Mouse (Mus musculus): ENCODE measurements around the gene Olfr746. TPM values are rescaled to one million over a fixed set of nuclear protein-coding genes. Genes with fewer than 3 reads are reported as not detected.

Gene Olfr746
- polyA plus RNA-seq (2014; fragmentation: Nextera tagmentation; extraction: Ambion mirVana): not detected in 2 replicates

- H3K27ac ChIP-seq (replicated peaks in 1 of 2; ENCODE audit: control insufficient read depth in 1 of 2, insufficient read depth in 1 of 2, low read depth in 2 of 2, low read length in 2 of 2): no peak within 1 kb of the TSS
- H3K4me1 ChIP-seq (ENCODE audit: control insufficient read depth in 2 of 2, insufficient read depth in 2 of 2, low read length in 2 of 2): no peaks in the 10 kb centered on the region
- no peaks in the 10 kb centered on the region for H3K36me3 ChIP-seq (ENCODE audit: control insufficient read depth, insufficient read depth, low read length)
- H3K9ac ChIP-seq (ENCODE audit: low read length): no peak within 1 kb of the TSS
- H3K4me2 ChIP-seq (ENCODE audit: low read length): no peak within 1 kb of the TSS
- no peak for ATAC-seq (ENCODE audit: insufficient number of reproducible peaks, insufficient read depth, low FRiP score, low read depth)
- no peak within 1 kb of the TSS for H3K4me3 ChIP-seq (ENCODE audit: control insufficient read depth in 1 of 2, insufficient read depth in 1 of 2, low read depth in 1 of 2, low read length in 2 of 2)
- H3K9me3 ChIP-seq (ENCODE audit: control insufficient read depth, low read length): no peaks in the 10 kb centered on the region
- H3K27me3 ChIP-seq (ENCODE audit: control insufficient read depth, insufficient read depth, low read length): no peaks in the 10 kb centered on the region
These were observed at the start of gene Olfr746 for GRCm38 (mm10) chr14:50646783-50647182. Gene Olfr746 (plus strand): TSS chr14:50647083.

- H3K4me2 ChIP-seq (ENCODE audit: low read length): no peak within 1 kb of the TSS
- no peak within 1 kb of the TSS for H3K27ac ChIP-seq (replicated peaks in 1 of 2; ENCODE audit: control insufficient read depth in 1 of 2, insufficient read depth in 1 of 2, low read depth in 2 of 2, low read length in 2 of 2)
- H3K9me3 ChIP-seq (ENCODE audit: control insufficient read depth, low read length): no peaks in the 10 kb centered on the region
- H3K27me3 ChIP-seq (ENCODE audit: control insufficient read depth, insufficient read depth, low read length): no peaks in the 10 kb centered on the region
- 77% methylated on average over 2 of the region's 2 CpGs for WGBS
- H3K4me3 ChIP-seq (ENCODE audit: control insufficient read depth in 1 of 2, insufficient read depth in 1 of 2, low read depth in 1 of 2, low read length in 2 of 2): no peak within 1 kb of the TSS
- H3K36me3 ChIP-seq (ENCODE audit: control insufficient read depth, insufficient read depth, low read length): no peaks in the 10 kb centered on the region
- no peak within 1 kb of the TSS for H3K9ac ChIP-seq (ENCODE audit: low read length)
- no peak for ATAC-seq (ENCODE audit: insufficient number of reproducible peaks, insufficient read depth, low FRiP score, low read depth)
- no peaks in the 10 kb centered on the region for H3K4me1 ChIP-seq (ENCODE audit: control insufficient read depth in 2 of 2, insufficient read depth in 2 of 2, low read length in 2 of 2)
These were observed 32.3 kb upstream of the Olfr746 start, which contains the start of gene Olfr744 for GRCm38 (mm10) chr14:50614579-50614978. Gene Olfr744 (plus strand): TSS chr14:50614879.

- Histone ChIP-seq H3K36me3 (ENCODE audit: control insufficient read depth, insufficient read depth, low read length) (no peaks in the 10 kb centered on the region), H3K27me3 (ENCODE audit: control insufficient read depth, insufficient read depth, low read length) (no peaks in the 10 kb centered on the region), H3K4me2 (ENCODE audit: low read length) (no peak within 1 kb of the TSS), H3K9me3 (ENCODE audit: control insufficient read depth, low read length) (peaks cover 3% of the 10 kb centered on the region; the same call in 1 of the 2 replicates), H3K27ac (replicated peaks in 1 of 2; ENCODE audit: control insufficient read depth in 1 of 2, insufficient read depth in 1 of 2, low read depth in 2 of 2, low read length in 2 of 2) (no peak within 1 kb of the TSS), H3K9ac (ENCODE audit: low read length) (no peak within 1 kb of the TSS), H3K4me3 (ENCODE audit: control insufficient read depth in 1 of 2, insufficient read depth in 1 of 2, low read depth in 1 of 2, low read length in 2 of 2) (no peak within 1 kb of the TSS), H3K4me1 (ENCODE audit: control insufficient read depth in 2 of 2, insufficient read depth in 2 of 2, low read length in 2 of 2) (no peaks in the 10 kb centered on the region)
- 75% methylated on average over 2 of the region's 2 CpGs for whole genome bisulfite sequencing
- no peak for ATAC-seq (ENCODE audit: insufficient number of reproducible peaks, insufficient read depth, low FRiP score, low read depth)
These were observed 7.8 kb upstream of the Olfr746 start, which contains the start of gene Olfr745 for GRCm38 (mm10) chr14:50639088-50639487. Gene Olfr745 (plus strand): TSS chr14:50639388.

- Histone ChIP-seq H3K9me3 (ENCODE audit: control insufficient read depth, low read length) (no peaks in the 10 kb centered on the region), H3K27ac (replicated peaks in 1 of 2; ENCODE audit: control insufficient read depth in 1 of 2, insufficient read depth in 1 of 2, low read depth in 2 of 2, low read length in 2 of 2) (no peak within 1 kb of the TSS), H3K27me3 (ENCODE audit: control insufficient read depth, insufficient read depth, low read length) (no peaks in the 10 kb centered on the region), H3K4me1 (ENCODE audit: control insufficient read depth in 2 of 2, insufficient read depth in 2 of 2, low read length in 2 of 2) (no peaks in the 10 kb centered on the region), H3K4me2 (ENCODE audit: low read length) (no peak within 1 kb of the TSS), H3K9ac (ENCODE audit: low read length) (no peak within 1 kb of the TSS), H3K4me3 (ENCODE audit: control insufficient read depth in 1 of 2, insufficient read depth in 1 of 2, low read depth in 1 of 2, low read length in 2 of 2) (no peak within 1 kb of the TSS), H3K36me3 (ENCODE audit: control insufficient read depth, insufficient read depth, low read length) (no peaks in the 10 kb centered on the region)
- 78% methylated on average over 3 of the region's 3 CpGs for WGBS
- ATAC-seq (ENCODE audit: insufficient number of reproducible peaks, insufficient read depth, low FRiP score, low read depth): no peak
These were observed 46.2 kb downstream of the Olfr746 start, which contains the start of gene Olfr747 for GRCm38 (mm10) chr14:50693106-50693505. Gene Olfr747 (minus strand): TSS chr14:50693206.

Other genes starting within 250 kb of the Olfr746 start
- not detected in 2 replicates for gene Olfr738, start 239.5 kb upstream of the Olfr746 start, polyA plus RNA-seq (2014; fragmentation: Nextera tagmentation; extraction: Ambion mirVana)
- not detected in 2 replicates for gene Olfr739, start 228.5 kb upstream of the Olfr746 start, polyA plus RNA-seq (2014; fragmentation: Nextera tagmentation; extraction: Ambion mirVana)
- not detected in 2 replicates for gene Olfr740, start 201.5 kb upstream of the Olfr746 start, polyA plus RNA-seq (2014; fragmentation: Nextera tagmentation; extraction: Ambion mirVana)
- gene Olfr741, start 174.3 kb upstream of the Olfr746 start, polyA plus RNA-seq (2014; fragmentation: Nextera tagmentation; extraction: Ambion mirVana): not detected in 2 replicates
- gene Olfr742, start 143.5 kb upstream of the Olfr746 start, polyA plus RNA-seq (2014; fragmentation: Nextera tagmentation; extraction: Ambion mirVana): not detected in 2 replicates
- not detected in 2 replicates for gene Olfr743, start 125.2 kb upstream of the Olfr746 start, polyA plus RNA-seq (2014; fragmentation: Nextera tagmentation; extraction: Ambion mirVana)
- not detected in 2 replicates for gene Olfr744, start 32.2 kb upstream of the Olfr746 start, polyA plus RNA-seq (2014; fragmentation: Nextera tagmentation; extraction: Ambion mirVana)
- not detected in 2 replicates for gene Olfr745, start 7.7 kb upstream of the Olfr746 start, polyA plus RNA-seq (2014; fragmentation: Nextera tagmentation; extraction: Ambion mirVana)
- gene Olfr747, start 46.1 kb downstream of the Olfr746 start, polyA plus RNA-seq (2014; fragmentation: Nextera tagmentation; extraction: Ambion mirVana): not detected in 2 replicates
- not detected in 2 replicates for gene Olfr748, start 60.3 kb downstream of the Olfr746 start, polyA plus RNA-seq (2014; fragmentation: Nextera tagmentation; extraction: Ambion mirVana)
- not detected in 2 replicates for gene Olfr749, start 98.0 kb downstream of the Olfr746 start, polyA plus RNA-seq (2014; fragmentation: Nextera tagmentation; extraction: Ambion mirVana)
- 48.8 and 51.8 TPM in 2 replicates for gene Ttc5, start 138.4 kb downstream of the Olfr746 start, polyA plus RNA-seq (2014; fragmentation: Nextera tagmentation; extraction: Ambion mirVana)
- gene Ccnb1ip1, start 160.6 kb downstream of the Olfr746 start, polyA plus RNA-seq (2014; fragmentation: Nextera tagmentation; extraction: Ambion mirVana): not detected in 2 replicates
- 42.4 and 46.0 TPM in 2 replicates for gene Parp2, start 160.8 kb downstream of the Olfr746 start, polyA plus RNA-seq (2014; fragmentation: Nextera tagmentation; extraction: Ambion mirVana)
- gene Tep1, start 223.5 kb downstream of the Olfr746 start, polyA plus RNA-seq (2014; fragmentation: Nextera tagmentation; extraction: Ambion mirVana): 6.6 and 8.3 TPM in 2 replicates

Measured in heart, embryonic 14.5 days (tissue).